Mouse (Mus musculus): ENCODE measurements around the gene F830045P16Rik. TPM values are rescaled to one million over a fixed set of nuclear protein-coding genes. Genes with fewer than 3 reads are reported as not detected.

Gene F830045P16Rik
- total and polyA plus RNA-seq, 3 experiments, result not detected

DNA sequence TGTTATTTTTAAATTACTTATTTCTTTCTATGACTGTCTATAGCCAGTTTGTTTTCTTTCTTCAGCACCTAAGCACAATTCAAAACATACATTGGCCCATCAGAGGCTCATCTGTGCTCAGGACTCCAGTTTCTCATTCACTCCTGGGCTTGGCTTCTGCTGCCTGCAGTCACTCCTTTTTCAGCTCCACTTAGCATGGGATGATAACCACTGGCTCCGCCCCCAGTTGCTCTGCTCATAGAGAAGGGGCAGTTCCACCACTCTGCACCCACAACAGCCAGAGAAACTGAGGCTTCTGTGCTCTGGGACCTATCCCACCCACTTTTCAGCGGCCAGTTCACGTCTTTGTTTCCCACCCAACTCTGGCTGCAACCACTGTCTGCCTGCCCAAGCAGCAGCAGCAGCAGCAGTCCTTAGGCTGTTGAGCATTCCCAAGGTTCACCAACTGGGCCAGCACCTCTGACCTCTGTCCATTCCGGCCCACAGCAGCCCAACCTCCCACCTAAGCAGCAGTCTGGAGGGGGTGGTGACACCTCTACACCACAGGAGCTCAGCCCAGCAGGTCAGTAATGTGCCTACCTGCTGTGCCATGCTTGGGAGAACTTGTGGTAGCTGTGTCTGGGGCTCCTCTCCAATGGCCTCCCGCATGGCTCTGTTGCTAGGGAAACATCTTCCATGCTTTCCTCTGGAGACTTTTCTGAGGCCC is 1.4 kb downstream of the F830045P16Rik start:
- TF ChIP-seq SMC3 (IDR thresholded peaks at IDR 0.05; ENCODE audit: low read depth, low read length) (no peak), ELF1 (IDR thresholded peaks at IDR 0.05; ENCODE audit: low read depth, low read length) (no peak), MYC (IDR thresholded peaks at IDR 0.05; ENCODE audit: low read depth, low read length) (no peak), PAX5 (IDR thresholded peaks at IDR 0.05; ENCODE audit: low read length) (no peak), E2F4 (IDR thresholded peaks at IDR 0.05; ENCODE audit: insufficient replicate concordance, low read depth, low read length) (no peak), POLR2A (IDR thresholded peaks at IDR 0.05; ENCODE audit: low read depth, low read length) (no peak), MXI1 (IDR thresholded peaks at IDR 0.05; ENCODE audit: low read depth, low read length) (no peak), BHLHE40 (IDR thresholded peaks at IDR 0.05; ENCODE audit: low read depth, low read length) (no peak), JUN (IDR thresholded peaks at IDR 0.05; ENCODE audit: insufficient read depth, low read depth, low read length) (no peak)
- Histone ChIP-seq H3K9ac (ENCODE audit: insufficient read depth, low read depth) (no peak overlapping the region), H3K9me3 (replicated peaks; ENCODE audit: low read length) (no peaks in the 10 kb centered on the region), H3K36me3 (replicated peaks in 1 of 2; ENCODE audit: control insufficient read depth in 1 of 2, insufficient read depth in 1 of 2, low read length in 1 of 2) (no peaks in the 10 kb centered on the region), H3K27ac (ENCODE audit: insufficient read depth, low read depth) (no peak overlapping the region), H3K4me3 (replicated peaks in 1 of 3; ENCODE audit: low read depth in 2 of 3, low read length in 2 of 3, poor library complexity in 1 of 3) (no peak overlapping the region), H3K27me3 (replicated peaks) (no peaks in the 10 kb centered on the region), H3K79me2 (replicated peaks; ENCODE audit: control insufficient read depth, extremely low read depth, insufficient read depth, poor library complexity, severe bottlenecking) (no peaks in the 10 kb centered on the region), H3K4me2 (ENCODE audit: insufficient read depth, low read depth, poor library complexity, severe bottlenecking) (no peak overlapping the region), H3K4me1 (ENCODE audit: control insufficient read depth in 1 of 2, insufficient read depth in 2 of 2) (peaks cover 12 to 16% of the 10 kb centered on the region in 2 experiments)
- in situ Hi-C loops (cut with MboI; ENCODE audit: low pct_ligation_motif_present, low pct_unique_long_range_greater_than_20kb, low sequenced_read_pairs), result no loop called here
- no peak for DNase-seq (ENCODE audit: extremely low read depth)
- dilution Hi-C loops (cut with MboI; ENCODE audit: extremely low pct_ligation_motif_present, extremely low pct_unique_long_range_greater_than_20kb, low sequenced_read_pairs), result no loop called here

DNA sequence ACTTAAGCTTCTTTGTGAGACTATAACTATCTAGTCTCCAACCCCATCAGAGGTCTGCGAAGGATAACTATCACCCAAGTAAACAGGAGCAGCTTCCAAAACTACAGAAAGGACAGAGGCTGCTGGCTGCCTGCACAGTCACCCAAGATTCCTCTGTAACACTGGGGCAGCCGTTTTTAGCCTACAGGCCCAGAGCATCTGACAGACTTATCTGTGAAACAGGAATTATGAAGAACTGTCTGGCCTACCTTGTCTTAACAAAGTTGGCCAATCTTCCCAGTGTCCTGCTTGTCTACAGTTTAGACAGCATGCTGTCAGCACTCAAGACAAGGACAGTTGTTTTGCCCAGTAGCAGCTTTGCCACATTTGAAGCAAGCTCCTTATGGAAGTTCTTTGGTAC is 4.5 kb downstream of the F830045P16Rik start:
- dilution Hi-C loops (cut with MboI; ENCODE audit: extremely low pct_ligation_motif_present, extremely low pct_unique_long_range_greater_than_20kb, low sequenced_read_pairs), result no loop called here

DNA sequence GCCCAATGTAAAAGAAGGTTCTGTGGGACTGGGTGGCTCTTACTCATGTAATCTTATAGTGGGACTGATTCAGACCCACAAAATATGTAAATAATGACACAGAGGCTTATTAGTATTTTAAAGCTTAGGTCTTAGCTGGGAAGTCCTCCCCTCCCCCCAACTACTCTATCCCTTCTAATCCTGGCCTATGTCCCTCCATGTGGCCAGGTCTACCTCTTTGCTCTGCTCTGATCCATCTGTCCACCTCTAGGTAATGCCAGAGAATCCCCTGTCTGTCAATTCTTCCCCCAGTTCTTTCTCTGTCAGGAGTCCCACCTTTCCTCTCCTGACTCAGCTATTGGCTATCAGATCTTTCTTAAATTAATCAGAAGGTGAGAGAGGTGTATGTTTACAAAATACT is 5.3 kb downstream of the F830045P16Rik start:
- in situ Hi-C loops (cut with MboI; ENCODE audit: low pct_ligation_motif_present, low pct_unique_long_range_greater_than_20kb, low sequenced_read_pairs) (no loop called here), dilution Hi-C loops (cut with MboI; ENCODE audit: extremely low pct_ligation_motif_present, extremely low pct_unique_long_range_greater_than_20kb, low sequenced_read_pairs) (no loop called here)
- H3K4me2 ChIP-seq (ENCODE audit: insufficient read depth, low read depth, poor library complexity, severe bottlenecking), result no peak overlapping the region
- DNase-seq (ENCODE audit: extremely low read depth), result no peak
- no peak overlapping the region for H3K9ac ChIP-seq (ENCODE audit: insufficient read depth, low read depth)
- H3K27ac ChIP-seq (ENCODE audit: insufficient read depth, low read depth), result no peak overlapping the region
- H3K36me3 ChIP-seq (replicated peaks in 1 of 2; ENCODE audit: control insufficient read depth in 1 of 2, insufficient read depth in 1 of 2, low read length in 1 of 2), result no peaks in the 10 kb centered on the region
- H3K79me2 ChIP-seq (replicated peaks; ENCODE audit: control insufficient read depth, extremely low read depth, insufficient read depth, poor library complexity, severe bottlenecking), result no peaks in the 10 kb centered on the region
- no peaks in the 10 kb centered on the region for H3K27me3 ChIP-seq (replicated peaks)
- no peaks in the 10 kb centered on the region for H3K9me3 ChIP-seq (replicated peaks; ENCODE audit: low read length)
- TF ChIP-seq ZNF384 (IDR thresholded peaks at IDR 0.05; ENCODE audit: low read depth, low read length), result no peak
- TF ChIP-seq POLR2AphosphoS2 (IDR thresholded peaks at IDR 0.05; ENCODE audit: low read depth, low read length), result no peak
- no peak for TF ChIP-seq E2F4 (IDR thresholded peaks at IDR 0.05; ENCODE audit: insufficient replicate concordance, low read depth, low read length)
- no peak for TF ChIP-seq GABPA (IDR thresholded peaks at IDR 0.05; ENCODE audit: insufficient replicate concordance, low read depth, low read length)
- no peak overlapping the region for H3K4me3 ChIP-seq (replicated peaks in 1 of 3; ENCODE audit: low read depth in 2 of 3, low read length in 2 of 3, poor library complexity in 1 of 3)
- H3K4me1 ChIP-seq (ENCODE audit: control insufficient read depth in 1 of 2, insufficient read depth in 2 of 2), result peaks cover 8 to 16% of the 10 kb centered on the region in 2 experiments; a peak in 3 of 4 replicates

More for the DNA sequence above, 4.5 kb downstream of the F830045P16Rik start:
- Histone ChIP-seq H3K9me3 (replicated peaks; ENCODE audit: low read length) (no peaks in the 10 kb centered on the region), H3K27ac (ENCODE audit: insufficient read depth, low read depth) (no peak overlapping the region), H3K79me2 (replicated peaks; ENCODE audit: control insufficient read depth, extremely low read depth, insufficient read depth, poor library complexity, severe bottlenecking) (no peaks in the 10 kb centered on the region), H3K4me1 (ENCODE audit: control insufficient read depth in 1 of 2, insufficient read depth in 2 of 2) (peaks cover 8 to 16% of the 10 kb centered on the region in 2 experiments; a peak in 3 of 4 replicates), H3K4me3 (replicated peaks in 1 of 3; ENCODE audit: low read depth in 2 of 3, low read length in 2 of 3, poor library complexity in 1 of 3) (no peak overlapping the region), H3K27me3 (replicated peaks) (no peaks in the 10 kb centered on the region), H3K36me3 (replicated peaks in 1 of 2; ENCODE audit: control insufficient read depth in 1 of 2, insufficient read depth in 1 of 2, low read length in 1 of 2) (no peaks in the 10 kb centered on the region), H3K4me2 (ENCODE audit: insufficient read depth, low read depth, poor library complexity, severe bottlenecking) (no peak overlapping the region), H3K9ac (ENCODE audit: insufficient read depth, low read depth) (no peak overlapping the region)
- TF ChIP-seq MXI1 (IDR thresholded peaks at IDR 0.05; ENCODE audit: low read depth, low read length) (no peak), BHLHE40 (IDR thresholded peaks at IDR 0.05; ENCODE audit: low read depth, low read length) (no peak), RCOR1 (conservative IDR thresholded peaks at IDR 0.05; ENCODE audit: low read depth, low read length) (no peak), MYC (IDR thresholded peaks at IDR 0.05; ENCODE audit: low read depth, low read length) (no peak), CTCF (conservative IDR thresholded peaks at IDR 0.05 in 1 of 2, IDR thresholded peaks at IDR 0.05 in 1 of 2; ENCODE audit: low read depth in 2 of 2, low read length in 2 of 2) (no peak), ZMIZ1 (IDR thresholded peaks at IDR 0.05; ENCODE audit: low read depth, low read length) (no peak), PAX5 (IDR thresholded peaks at IDR 0.05; ENCODE audit: low read length) (no peak), POLR2AphosphoS2 (IDR thresholded peaks at IDR 0.05; ENCODE audit: low read depth, low read length) (no peak), KAT2A (IDR thresholded peaks at IDR 0.05; ENCODE audit: insufficient replicate concordance, low read length) (no peak), TBP (conservative IDR thresholded peaks at IDR 0.05; ENCODE audit: low read depth, low read length) (no peak)
- DNase-seq (ENCODE audit: extremely low read depth), result no peak
- in situ Hi-C loops (cut with MboI; ENCODE audit: low pct_ligation_motif_present, low pct_unique_long_range_greater_than_20kb, low sequenced_read_pairs), result no loop called here
